Mouse (Mus musculus) right cerebral cortex, adult 2 months (tissue): ENCODE results near the gene Vps37b.
"Not testable (repeated sequence)": the region's sequence is repeated elsewhere in the genome, so short reads cannot be mapped to it uniquely, and the experiment has no call there.

ENCODE experiments used
- DNase-seq, 2 experiments: peaks; one replicate each; pipeline ENCODE4 v3.0.0; 2021 to 2022; ENCODE audit warnings: low spot score in 2 of 2

The Vps37b gene

DNA sequence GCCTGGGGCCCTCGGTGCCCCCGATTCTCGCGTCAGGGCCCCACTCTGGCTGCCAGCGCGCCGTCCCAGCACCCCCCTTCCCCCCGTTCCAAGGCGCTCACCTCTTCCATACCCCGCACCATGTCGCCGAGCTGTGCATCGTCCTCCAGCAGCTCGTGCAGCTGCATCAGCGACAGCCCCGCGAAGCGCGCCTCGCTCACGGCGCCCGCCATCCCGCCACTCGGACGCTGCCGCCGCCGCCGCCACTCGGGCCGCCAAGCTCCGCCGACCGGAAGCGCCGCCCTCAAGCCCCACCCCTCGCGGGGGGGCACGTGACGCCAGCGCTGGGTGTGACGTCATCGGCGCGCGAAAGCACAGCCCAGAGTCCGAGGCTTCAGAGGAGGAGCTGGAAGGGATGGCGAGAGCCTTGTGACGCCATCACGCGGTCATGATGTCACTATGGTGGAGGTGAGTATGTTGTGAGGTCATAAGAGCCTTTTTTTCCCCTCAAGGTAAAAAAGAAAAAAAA, at the start of gene Vps37b:
TSS of gene Vps37b (minus strand) at position 270 of the 508 bp plus-strand sequence.
- peak; percentile 92 to 93 for DNase-seq

DNA sequence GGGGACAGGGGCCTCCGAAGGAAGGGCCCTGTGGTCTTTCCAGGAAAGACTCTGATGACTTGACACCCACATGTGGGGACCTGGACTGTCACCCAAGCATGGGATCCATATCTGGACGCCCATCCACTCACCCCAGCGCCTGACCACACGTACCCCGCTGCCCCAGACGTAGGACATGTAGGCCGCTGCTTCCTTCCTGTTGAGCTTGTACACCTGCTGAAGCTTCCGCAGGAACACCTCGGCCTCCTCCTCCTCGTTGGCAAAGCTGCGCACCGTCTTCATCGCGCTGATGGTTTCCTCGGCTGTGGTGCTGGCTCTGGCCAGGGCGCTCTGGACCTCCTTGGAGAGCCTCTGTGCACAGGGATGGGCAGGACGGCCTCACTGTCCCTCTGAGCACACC, 47.8 kb upstream of the Vps37b start:
- no peak for DNase-seq

DNA sequence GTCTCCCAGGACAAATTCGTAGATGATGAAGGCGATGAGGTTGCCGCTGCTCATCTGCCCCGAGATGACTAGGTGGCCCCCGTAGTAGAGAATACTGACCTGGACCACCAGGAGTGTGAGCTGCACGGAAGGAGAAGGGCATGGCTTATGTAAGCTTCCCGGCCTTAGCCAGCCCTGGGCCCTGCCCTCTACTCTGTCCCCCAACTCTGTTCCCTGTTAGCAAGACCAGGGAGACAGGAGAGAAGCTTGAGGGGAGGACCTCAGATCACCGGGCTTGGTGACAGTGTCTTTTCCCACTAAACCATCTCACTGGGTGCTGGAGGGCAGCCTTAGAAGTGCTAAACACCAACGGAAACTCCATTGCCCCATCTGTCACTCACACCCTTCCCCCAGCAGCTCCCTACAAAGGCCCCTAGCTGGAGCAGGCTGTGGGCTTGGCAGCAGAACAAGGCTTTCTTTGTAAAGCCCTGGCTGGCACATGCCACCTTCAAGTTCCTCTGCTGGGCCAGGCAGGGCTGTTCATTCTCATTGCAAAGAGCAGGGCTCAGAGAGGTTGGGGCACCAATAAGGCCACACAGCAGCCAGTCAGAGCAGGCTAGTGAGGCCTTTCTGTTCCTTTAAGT, 46.8 kb upstream of the Vps37b start:
- peak; percentile 49 to 62 for DNase-seq

- DNase-seq: no peak
Measured at GRCm38 (mm10) chr5:124077856-124078460, 45.9 kb upstream of the Vps37b start.

GRCm38 (mm10) chr5:124077241-124077640, 45.2 kb upstream of the Vps37b start:
- no peak for DNase-seq

DNA sequence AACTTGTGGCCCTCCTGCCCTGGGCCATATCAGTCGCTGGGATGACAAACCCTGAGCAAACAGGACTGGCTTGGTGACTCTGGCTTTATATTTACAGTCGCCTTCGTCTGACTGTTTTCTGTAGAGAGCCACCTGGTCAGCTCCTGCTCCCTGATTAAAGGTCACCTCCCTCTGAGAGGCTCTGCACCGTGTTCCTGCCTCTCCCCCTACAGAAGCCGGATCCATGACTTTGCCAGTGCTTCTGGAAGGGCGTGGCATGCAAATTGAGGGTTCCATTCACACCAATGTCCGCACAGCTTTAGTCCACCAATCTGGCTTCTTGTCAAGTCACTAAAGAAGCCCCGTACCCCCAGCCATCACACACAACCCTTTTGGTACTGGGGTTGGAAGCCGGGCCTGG, 44.5 kb upstream of the Vps37b start:
- no peak for DNase-seq

DNA sequence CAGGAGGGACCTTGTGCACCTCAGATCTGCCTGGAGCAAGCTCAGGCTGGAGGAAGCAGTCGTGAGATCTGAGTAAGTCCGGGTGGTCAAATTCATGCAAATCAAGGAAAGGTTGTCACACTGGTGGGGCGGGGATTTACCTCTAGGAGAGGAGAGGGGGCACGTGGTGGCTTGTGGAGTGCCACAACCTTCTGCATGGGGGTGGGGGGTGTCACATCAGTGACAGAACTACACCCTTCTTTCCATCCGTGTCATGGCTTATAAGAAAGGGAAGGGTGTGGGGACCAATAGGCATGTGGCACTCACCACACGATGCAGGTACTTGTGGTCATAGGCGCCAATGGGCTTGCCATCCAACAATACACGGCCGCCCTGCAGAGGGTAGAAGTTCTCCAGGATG, 43.6 kb upstream of the Vps37b start:
- no peak for DNase-seq

GRCm38 (mm10) chr5:124074845-124075307, 42.8 kb upstream of the Vps37b start:
- DNase-seq: no peak

- no peak for DNase-seq
Measured at GRCm38 (mm10) chr5:124073682-124074081, 41.6 kb upstream of the Vps37b start.

DNA sequence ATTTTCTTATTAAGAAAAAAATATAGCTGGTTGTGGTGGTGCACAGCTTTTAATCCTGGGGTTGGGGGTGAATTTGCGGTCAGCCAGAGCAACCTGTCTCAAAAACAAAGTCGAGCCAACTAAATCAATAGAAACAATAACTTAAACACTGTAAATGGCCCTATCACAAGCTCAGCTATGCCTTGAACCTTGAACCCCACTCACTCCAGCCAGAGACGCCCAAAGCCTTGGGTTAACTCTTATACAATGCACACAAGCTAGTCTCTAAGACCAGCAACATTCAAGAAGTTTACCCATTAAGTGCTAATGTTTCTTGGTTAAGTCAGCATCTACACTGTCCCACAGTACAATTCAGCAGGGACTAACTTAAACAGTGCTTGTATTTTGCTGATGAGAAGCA, 37.6 kb upstream of the Vps37b start:
- no peak for DNase-seq

- no peak for DNase-seq
Measured at GRCm38 (mm10) chr5:124062037-124062824, 30.2 kb upstream of the Vps37b start.

DNA sequence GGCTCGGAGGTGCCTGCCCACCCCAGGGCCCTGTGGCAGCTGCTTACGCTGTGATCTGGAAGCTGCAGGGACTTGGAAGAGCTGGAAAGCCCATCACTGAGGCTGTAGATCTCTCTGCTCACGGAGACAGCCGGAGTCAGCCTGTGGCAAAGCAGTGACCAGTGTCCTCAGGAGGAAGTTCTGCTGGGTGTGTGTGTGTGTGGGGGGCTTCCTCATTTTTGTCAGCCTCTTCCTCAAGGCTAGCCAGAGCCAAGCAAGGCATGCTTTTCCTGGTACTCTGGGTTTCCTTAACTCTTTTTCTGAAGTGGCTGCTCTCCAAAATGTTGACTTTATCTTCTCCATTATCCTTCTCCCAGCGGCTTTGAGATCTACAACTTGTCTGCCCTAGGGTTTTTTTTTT, 27.6 kb upstream of the Vps37b start:
- no peak for DNase-seq

DNA sequence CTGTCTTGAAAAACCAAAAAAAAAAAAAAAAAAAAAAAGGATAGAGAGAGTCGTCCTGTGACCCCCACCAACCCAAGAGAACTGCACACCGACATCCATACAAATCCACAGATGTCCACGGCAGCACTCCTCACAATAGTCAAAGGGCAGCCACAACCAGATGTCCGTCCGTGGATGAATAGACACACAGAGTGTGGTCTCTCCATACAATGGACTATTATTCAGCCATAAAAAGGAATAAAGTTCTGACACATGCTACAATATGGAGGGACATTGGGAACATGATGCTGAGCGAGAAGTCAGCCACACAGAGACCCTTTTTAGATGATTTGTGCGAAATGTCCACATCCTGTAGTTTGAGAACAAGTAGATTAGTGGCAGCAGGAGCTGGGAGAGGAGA, 26.7 kb upstream of the Vps37b start:
- DNase-seq: no peak

DNA sequence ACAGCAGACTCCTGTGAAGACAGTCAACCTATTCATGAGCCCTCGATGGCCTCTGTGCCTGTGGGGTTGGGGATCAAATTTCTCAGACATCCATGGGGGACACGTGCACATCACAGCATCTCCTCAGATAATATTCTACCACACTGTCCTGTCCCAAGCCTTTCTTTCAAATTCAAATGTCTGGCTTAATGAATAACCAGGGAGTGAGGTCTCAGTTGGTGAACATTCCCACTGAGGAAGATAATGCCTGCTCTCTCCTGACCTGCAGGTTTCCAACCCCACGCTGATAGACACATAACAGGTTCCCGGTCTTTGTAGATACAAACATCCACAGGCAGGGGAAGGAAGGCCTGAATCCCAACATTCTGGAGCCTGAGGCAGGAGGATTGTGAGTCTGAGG, 24.9 kb upstream of the Vps37b start:
- no peak for DNase-seq

DNA sequence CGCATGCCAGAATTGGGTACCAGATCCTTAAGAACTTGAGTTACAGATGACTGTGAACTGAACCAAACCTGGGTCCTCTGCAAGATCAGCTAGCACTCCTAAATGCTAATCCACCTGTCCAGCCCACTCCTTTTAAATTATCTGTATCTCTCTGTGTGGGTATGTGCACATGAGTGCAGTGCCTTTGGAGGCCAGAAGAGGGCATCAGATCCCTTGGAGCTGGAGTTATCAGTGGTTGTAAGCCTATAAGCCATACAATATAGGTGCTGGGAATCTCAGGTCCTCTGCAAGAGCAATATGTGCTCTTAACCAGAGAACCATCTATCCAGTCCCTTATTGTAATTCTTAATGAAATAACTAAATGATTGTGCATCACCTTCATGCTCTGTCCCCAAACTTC, 24.1 kb upstream of the Vps37b start:
- DNase-seq: no peak

DNA sequence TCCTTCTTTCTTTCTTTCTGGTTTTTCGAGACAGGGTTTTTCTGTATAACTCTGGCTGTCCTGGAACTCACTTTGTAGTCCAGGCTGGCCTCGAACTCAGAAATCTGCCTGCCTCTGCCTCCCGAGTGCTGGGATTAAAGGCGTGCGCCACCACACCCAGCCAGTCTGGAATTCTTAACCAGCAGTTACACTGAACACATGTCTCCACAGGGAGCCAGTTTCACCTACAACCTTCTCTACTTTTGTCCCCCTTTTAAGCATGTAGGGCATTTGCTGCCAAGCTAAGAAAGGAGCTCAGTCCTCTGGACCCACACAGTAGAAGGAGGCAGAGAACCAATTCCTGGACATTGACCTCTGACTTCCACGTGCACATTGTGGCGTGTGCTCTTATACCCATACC, 20.6 kb upstream of the Vps37b start:
- DNase-seq: not testable (repeated sequence)

DNA sequence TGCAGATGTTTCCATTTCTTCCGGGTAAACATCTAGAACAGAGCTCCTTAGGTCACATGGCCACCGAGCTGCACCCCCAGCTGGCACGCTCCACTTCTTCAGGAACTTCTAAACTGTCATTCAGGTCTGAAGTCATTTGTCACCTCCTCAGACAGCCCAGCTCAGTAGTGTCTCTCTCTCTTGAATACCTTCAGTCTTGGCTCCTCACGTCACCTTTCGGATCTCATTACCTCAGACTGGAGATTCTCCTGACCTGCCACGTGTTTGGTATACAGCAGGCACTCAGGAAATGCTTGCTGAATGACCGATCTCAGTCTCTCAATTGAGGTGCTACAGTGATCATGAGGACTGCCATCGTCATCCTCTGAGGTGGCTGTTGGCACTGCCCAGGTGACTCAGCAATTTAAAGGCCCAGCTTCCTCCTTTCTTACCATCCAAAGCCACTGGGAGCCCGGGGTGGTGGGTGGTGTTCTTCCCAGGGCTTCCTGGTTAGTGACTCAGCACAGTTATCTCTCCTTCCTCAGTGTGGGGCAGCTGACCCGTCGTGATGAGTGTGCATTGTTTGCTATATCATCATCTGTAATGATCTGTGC, 19.9 kb upstream of the Vps37b start:
- no peak for DNase-seq

GRCm38 (mm10) chr5:124050095-124051050, 18.3 kb upstream of the Vps37b start:
- no peak for DNase-seq

DNA sequence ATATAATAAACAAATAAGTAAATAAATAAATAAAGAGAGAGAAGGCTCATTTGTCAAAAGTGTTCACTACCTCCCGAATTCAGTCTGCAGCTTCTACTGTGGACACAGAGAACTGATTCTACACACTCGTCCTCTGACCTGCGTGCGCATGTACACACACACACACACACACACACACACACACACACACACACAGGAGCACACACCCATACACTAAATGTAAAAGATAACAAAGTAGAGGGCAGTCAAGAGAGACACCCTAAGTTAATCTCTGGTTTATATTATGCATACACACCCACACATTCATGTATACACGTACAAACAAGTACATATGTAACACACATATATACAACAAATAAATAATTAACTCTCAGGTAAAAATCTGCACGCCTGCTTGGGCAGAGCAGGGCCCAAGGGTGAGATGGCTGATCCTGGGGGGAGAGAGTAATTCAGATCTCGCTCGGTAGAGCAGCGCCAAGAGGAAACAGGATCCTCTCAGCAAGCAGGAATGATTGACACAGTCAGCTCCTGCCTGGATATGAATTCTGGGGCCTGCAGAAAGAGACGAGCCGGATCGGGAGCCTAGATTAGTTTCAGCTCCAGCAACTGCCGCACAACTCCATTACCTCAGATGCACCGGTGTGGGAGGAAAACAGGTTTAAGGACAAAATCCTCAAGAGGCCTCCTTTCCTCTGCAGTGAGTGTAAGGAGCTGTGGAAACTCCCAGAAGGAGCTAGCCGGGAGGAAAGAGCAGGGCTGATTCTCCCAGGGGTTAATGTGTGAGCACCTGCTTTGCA, 17.4 kb upstream of the Vps37b start:
- peak in 1 of 2 experiments; percentile 36 for DNase-seq

- DNase-seq: no peak
Measured at GRCm38 (mm10) chr5:124046741-124047401, 14.8 kb upstream of the Vps37b start.
